Mouse (Mus musculus) MEL (cell line): ENCODE results near the gene Psmd11.

Source experiments
- CTCF ChIP-seq, 3 experiments: IDR thresholded peaks in 2 of 3; conservative IDR thresholded peaks in 1 of 3; 2 replicates each; pipeline ENCODE4 v1.5.1; 2011 to 2012; ENCODE audit warnings: low read length in 3 of 3, low read depth in 2 of 3, mild to moderate bottlenecking in 2 of 3, improper control_type of control experiment in 1 of 3, inconsistent platforms in 1 of 3, mixed read lengths in 1 of 3, moderate library complexity in 1 of 3; ENCODE audit not compliant: control insufficient read depth in 1 of 3, insufficient read depth in 1 of 3, poor library complexity in 1 of 3, severe bottlenecking in 1 of 3
- EP300 ChIP-seq, 2 experiments: IDR thresholded peaks; 2 replicates each; pipeline ENCODE4 v1.6.1; 2011; ENCODE audit warnings: improper control_type of control experiment in 2 of 2, low read length in 2 of 2, low read depth in 1 of 2, mild to moderate bottlenecking in 1 of 2
- GATA1 ChIP-seq: IDR thresholded peaks from 2 replicates; pipeline ENCODE4 v1.6.1; 2011; ENCODE audit warnings: low read depth, low read length, improper control_type of control experiment
- NRF1 ChIP-seq: IDR thresholded peaks from 2 replicates; pipeline ENCODE4 v1.6.1; 2014; ENCODE audit warnings: low read depth, mild to moderate bottlenecking, inconsistent platforms, low read length, improper control_type of control experiment, moderate library complexity; ENCODE audit not compliant: poor library complexity, insufficient read depth, severe bottlenecking
- POLR2A ChIP-seq, 2 experiments: IDR thresholded peaks; 2 replicates each; pipeline ENCODE4 v1.6.1; 2011 to 2012; ENCODE audit warnings: low read length in 2 of 2, mild to moderate bottlenecking in 2 of 2, control low read depth in 1 of 2, improper control_type of control experiment in 1 of 2, low read depth in 1 of 2, moderate library complexity in 1 of 2; ENCODE audit not compliant: control insufficient read depth in 1 of 2, insufficient read depth in 1 of 2, poor library complexity in 1 of 2
- RAD21 ChIP-seq: IDR thresholded peaks from 2 replicates; pipeline ENCODE4 v1.6.1; 2011; ENCODE audit warnings: mild to moderate bottlenecking, low read depth, low read length, improper control_type of control experiment
- SIN3A ChIP-seq: IDR thresholded peaks from 2 replicates; pipeline ENCODE4 v1.6.1; 2012; ENCODE audit warnings: low read length, improper control_type of control experiment, inconsistent platforms
- TCF12 ChIP-seq: IDR thresholded peaks from 2 replicates; pipeline ENCODE4 v1.6.1; 2014; ENCODE audit warnings: low read depth, mild to moderate bottlenecking, inconsistent platforms, low read length, improper control_type of control experiment, moderate library complexity
- UBTF ChIP-seq: IDR thresholded peaks from 2 replicates; pipeline ENCODE4 v1.6.1; 2012; ENCODE audit warnings: low read depth, mild to moderate bottlenecking, inconsistent platforms, low read length, improper control_type of control experiment, moderate library complexity, borderline replicate concordance; ENCODE audit not compliant: insufficient read depth
- ZMIZ1 ChIP-seq: IDR thresholded peaks from 2 replicates; pipeline ENCODE4 v1.6.1; 2012; ENCODE audit warnings: low read depth, mild to moderate bottlenecking, inconsistent platforms, low read length, improper control_type of control experiment, moderate library complexity

DNA sequence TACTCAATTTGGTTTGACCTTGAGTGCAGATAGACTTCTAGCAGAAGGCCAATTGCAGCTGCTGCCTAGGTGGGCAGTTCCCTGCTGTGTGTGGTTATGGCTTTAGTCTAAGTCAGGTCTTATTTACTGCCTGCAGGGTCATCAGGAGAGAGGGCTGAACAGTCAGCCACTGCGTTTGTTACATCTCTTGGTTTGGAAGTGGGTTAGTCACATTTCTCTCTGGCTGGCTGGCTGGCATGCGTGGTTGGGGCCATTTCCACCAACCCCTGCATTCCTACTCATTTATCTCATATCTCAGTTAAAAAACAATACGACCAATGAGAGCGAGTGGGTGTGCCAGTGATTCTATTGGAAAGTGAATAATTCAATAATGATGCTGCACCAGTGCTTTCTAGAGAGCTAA is 71.1 kb downstream of the Psmd11 start:
- TF ChIP-seq POLR2A (IDR thresholded peaks at IDR 0.05; ENCODE audit: control insufficient read depth in 1 of 2, insufficient read depth in 1 of 2, low read depth in 1 of 2, low read length in 2 of 2, poor library complexity in 1 of 2) = no peak
- TF ChIP-seq UBTF = no peak
- no peak for TF ChIP-seq EP300 (IDR thresholded peaks at IDR 0.05; ENCODE audit: low read depth in 1 of 2, low read length in 2 of 2)
- TF ChIP-seq SIN3A = no peak
- no peak for TF ChIP-seq RAD21
- no peak for TF ChIP-seq NRF1
- TF ChIP-seq CTCF (IDR thresholded peaks at IDR 0.05 in 2 of 3, conservative IDR thresholded peaks at IDR 0.05 in 1 of 3; ENCODE audit: control insufficient read depth in 1 of 3, insufficient read depth in 1 of 3, low read depth in 2 of 3, low read length in 3 of 3, poor library complexity in 1 of 3, severe bottlenecking in 1 of 3) = no peak
- no peak for TF ChIP-seq TCF12
- TF ChIP-seq GATA1 = no peak
- no peak for TF ChIP-seq ZMIZ1
